Mouse (Mus musculus) liver, adult 2 months (tissue): Measurements from ENCODE around the gene Wnt3a. TPM values are rescaled to one million over a fixed set of nuclear protein-coding genes. Genes with fewer than 3 reads are reported as not detected.

Source experiments
- DNase-seq: peaks from one replicate; pipeline ENCODE4 v3.0.0-alpha.2; 2011; ENCODE audit warnings: low read depth, low spot score; ENCODE audit errors: extremely low read depth
- H3K27ac ChIP-seq: fragments of 200-500 bp; replicated peaks from 2 replicates; pipeline ENCODE4 v1.5.1; 2012; ENCODE audit warnings: low read depth, mild to moderate bottlenecking, control low read depth, inconsistent platforms, low read length; ENCODE audit not compliant: insufficient read depth
- H3K27me3 ChIP-seq: fragments of 200-500 bp; 2 replicates; pipeline ENCODE4 v1.6.1; 2012; ENCODE audit warnings: mild to moderate bottlenecking, moderate library complexity, low read length, inconsistent platforms; ENCODE audit not compliant: control insufficient read depth, insufficient read depth
- H3K36me3 ChIP-seq: fragments of 200-500 bp; 2 replicates; pipeline ENCODE4 v1.6.1; 2012; ENCODE audit warnings: low read length, inconsistent platforms; ENCODE audit not compliant: control insufficient read depth, insufficient read depth
- H3K4me1 ChIP-seq: fragments of 200-500 bp; 2 replicates; pipeline ENCODE4 v1.6.1; 2011; ENCODE audit warnings: low read length; ENCODE audit not compliant: control insufficient read depth, insufficient read depth
- H3K4me3 ChIP-seq: fragments of 200-500 bp; 2 replicates; pipeline ENCODE4 v1.5.1; 2011; ENCODE audit warnings: low read depth, mild to moderate bottlenecking, control low read depth, low read length, moderate library complexity; ENCODE audit not compliant: insufficient read depth
- H3K79me2 ChIP-seq: fragments of 200-500 bp; 2 replicates; pipeline ENCODE4 v1.6.1; 2012; ENCODE audit warnings: inconsistent platforms, mild to moderate bottlenecking, low read length, moderate library complexity; ENCODE audit not compliant: control insufficient read depth, insufficient read depth
- H3K9ac ChIP-seq: fragments of 200-500 bp; 2 replicates; pipeline ENCODE4 v1.6.1; 2012; ENCODE audit warnings: low read depth, mild to moderate bottlenecking, control low read depth, inconsistent platforms, low read length
- CTCF ChIP-seq: fragments of 200-500 bp; IDR thresholded peaks from 2 replicates; pipeline ENCODE4 v1.5.1; 2011; ENCODE audit warnings: low read depth, low read length, control low read depth
- POLR2A ChIP-seq: fragments of 200-500 bp; IDR thresholded peaks from 2 replicates; pipeline ENCODE4 v1.6.1; 2011; ENCODE audit warnings: low read length, control low read depth; ENCODE audit not compliant: insufficient read depth; ENCODE audit errors: extremely low read depth
- WGBS: fragments of 180-500 bp; shearing (Covaris S2); methylation state at CpG from one replicate; pipeline ENCODE4 v1.1.7; 2018; 5-methylcytosine and 5-hydroxymethylcytosine counted together
- polyA plus RNA-seq: library from polyadenylated mRNA; depleted of rRNA; stranded (reverse); fragments of >200 nt; gene quantifications from 2 replicates; pipeline ENCODE4 v1.2.3, GENCODE M21; 2012; rRNA removed
- total RNA-seq: library from RNA; depleted of rRNA; stranded (reverse); fragments of >200 nt; gene quantifications from 2 replicates; pipeline ENCODE4 v1.2.3, GENCODE M21; 2014; rRNA removed

Gene Wnt3a
- total RNA-seq: not detected in 2 replicates
- not detected in 2 replicates for polyA plus RNA-seq

DNA sequence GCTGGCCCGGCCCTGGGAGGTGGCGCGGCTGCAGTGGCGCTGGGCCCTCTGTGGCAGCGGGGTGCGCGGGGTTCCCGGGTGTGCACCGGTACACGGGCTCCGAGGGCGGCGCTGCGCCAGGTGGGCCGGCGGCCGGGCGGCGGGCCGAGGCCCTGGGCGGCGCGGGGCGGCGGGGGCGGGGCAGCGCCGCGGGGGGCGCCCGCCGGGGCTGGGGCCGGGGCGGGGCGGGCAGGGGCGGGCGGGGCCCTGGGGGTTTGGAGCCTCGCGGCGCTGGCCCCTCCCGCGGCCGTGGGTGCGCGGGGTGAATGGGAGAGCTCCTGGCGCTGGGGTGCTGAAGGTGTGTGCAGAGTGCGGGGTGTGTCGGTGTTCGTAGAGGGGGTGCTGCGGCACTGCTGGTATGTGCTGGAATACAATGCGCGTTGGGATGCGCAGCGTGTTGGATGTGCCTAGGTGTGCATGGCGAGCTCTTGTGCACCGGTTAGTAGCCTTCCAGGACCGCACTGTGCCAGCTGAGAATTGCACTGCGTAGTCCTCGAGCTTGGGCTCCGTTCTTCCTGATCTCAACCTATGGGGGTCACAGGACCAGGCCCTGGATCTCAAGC lies at the start of gene Wnt3a:
Gene Wnt3a (minus strand): TSS at position 51 of the 602 bp plus-strand sequence.
- no peaks in the 10 kb centered on the region for H3K36me3 ChIP-seq
- no peak within 1 kb of the TSS for H3K27ac ChIP-seq
- H3K9ac ChIP-seq: no peak within 1 kb of the TSS
- no peak within 1 kb of the TSS for H3K4me3 ChIP-seq
- H3K4me1 ChIP-seq: no peaks in the 10 kb centered on the region
- no peak for DNase-seq
- H3K79me2 ChIP-seq: no peaks in the 10 kb centered on the region
- TF ChIP-seq POLR2A: no peak
- TF ChIP-seq CTCF: no peak
- 3% methylated on average over 59 of the region's 60 CpGs for WGBS
- peaks cover 7% of the 10 kb centered on the region; the same call in 1 of the 2 replicates for H3K27me3 ChIP-seq

DNA sequence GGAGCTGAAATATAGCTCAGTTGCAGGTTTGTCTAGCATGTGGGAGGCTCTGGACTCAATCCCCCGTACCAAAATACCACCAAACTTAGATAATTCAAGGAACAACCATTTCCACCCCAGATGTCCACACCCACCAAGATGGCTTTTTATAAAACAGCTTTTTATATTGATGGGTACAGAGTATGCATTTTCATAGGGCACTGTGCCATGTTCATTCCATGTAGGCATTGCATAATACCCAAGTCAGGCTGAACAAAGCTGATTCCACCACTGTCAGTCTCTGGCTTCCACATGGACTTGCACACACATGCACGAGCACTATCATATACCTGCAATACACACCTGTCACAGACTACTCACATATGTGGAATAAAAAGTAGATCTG lies 48.2 kb upstream of the Wnt3a start:
- H3K79me2 ChIP-seq: no peaks in the 10 kb centered on the region
- H3K27me3 ChIP-seq: no peaks in the 10 kb centered on the region
- peak; percentile 18 for DNase-seq
- TF ChIP-seq CTCF (no peak), POLR2A (no peak)
- H3K36me3 ChIP-seq: no peaks in the 10 kb centered on the region
- no peak overlapping the region for H3K9ac ChIP-seq
- no peak overlapping the region for H3K27ac ChIP-seq
- no peak overlapping the region for H3K4me3 ChIP-seq
- H3K4me1 ChIP-seq: no peaks in the 10 kb centered on the region
- WGBS: 92% methylated on average over 2 of the region's 2 CpGs

DNA sequence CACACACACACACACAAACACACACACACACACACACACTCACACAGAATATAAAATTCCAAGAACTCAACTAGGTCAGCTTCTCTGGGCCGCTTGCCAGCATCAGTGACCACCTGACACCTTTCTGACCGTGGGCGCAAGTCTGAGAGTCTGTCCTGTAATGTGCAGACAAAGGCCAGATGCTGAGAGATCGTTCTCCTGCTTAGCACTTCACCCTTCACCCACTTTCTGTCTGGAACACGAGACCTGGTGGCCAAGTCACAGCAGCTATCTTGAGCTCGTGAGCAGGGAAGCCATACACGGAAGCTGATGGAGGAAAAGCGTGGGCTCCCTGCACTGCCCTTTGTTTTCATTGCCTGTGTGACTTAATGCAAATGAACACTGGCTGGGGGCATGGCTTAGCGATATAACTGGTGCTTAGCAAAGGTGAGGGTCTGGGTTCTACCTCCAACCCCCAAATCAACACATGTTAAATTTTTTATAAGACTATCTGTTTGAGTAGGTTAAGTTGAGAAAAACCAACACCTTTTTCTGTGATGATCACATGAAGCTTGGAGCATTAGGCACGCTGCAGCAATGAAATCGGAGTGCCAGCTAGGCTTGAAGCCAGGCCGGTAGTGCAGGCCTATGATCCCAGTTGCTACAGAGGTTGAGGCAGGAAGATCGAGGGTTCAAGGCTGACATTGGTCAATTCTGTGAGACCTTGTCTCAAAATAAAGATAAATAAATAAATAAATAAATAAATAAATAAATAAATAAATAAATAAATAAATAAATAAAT lies 47.6 kb upstream of the Wnt3a start:
- Histone ChIP-seq H3K79me2 (no peaks in the 10 kb centered on the region), H3K9ac (no peak overlapping the region), H3K4me1 (no peaks in the 10 kb centered on the region), H3K27ac (no peak overlapping the region), H3K27me3 (no peaks in the 10 kb centered on the region), H3K36me3 (no peaks in the 10 kb centered on the region), H3K4me3 (no peak overlapping the region)
- 53% methylated on average over 13 of the region's 13 CpGs for WGBS
- no peak for DNase-seq
- no peak for TF ChIP-seq CTCF
- no peak for TF ChIP-seq POLR2A

DNA sequence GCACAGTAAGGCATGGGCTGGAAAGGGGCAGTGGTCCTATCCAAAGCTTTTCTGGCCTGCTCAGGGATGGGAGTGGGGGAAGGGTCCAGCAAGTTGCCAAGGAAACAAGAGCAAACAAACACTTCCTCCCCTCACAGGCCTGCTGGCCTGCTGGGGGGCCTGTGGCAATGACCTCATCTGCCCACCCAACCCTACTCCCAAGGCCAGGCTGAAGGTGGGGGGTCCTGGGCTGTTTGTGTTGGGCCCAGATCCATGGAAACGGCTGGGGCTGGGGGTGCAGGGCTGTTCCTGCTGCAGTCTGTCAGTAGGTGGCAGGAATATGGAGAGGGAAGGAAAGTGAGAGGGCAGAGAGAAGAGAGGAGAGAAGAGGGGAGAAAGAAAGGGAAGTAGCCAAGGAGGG lies 45.8 kb upstream of the Wnt3a start:
- no peaks in the 10 kb centered on the region for H3K36me3 ChIP-seq
- no peaks in the 10 kb centered on the region for H3K27me3 ChIP-seq
- TF ChIP-seq POLR2A: no peak
- no peak for TF ChIP-seq CTCF
- no peak overlapping the region for H3K9ac ChIP-seq
- H3K79me2 ChIP-seq: no peaks in the 10 kb centered on the region
- H3K4me3 ChIP-seq: no peak overlapping the region
- H3K27ac ChIP-seq: no peak overlapping the region
- WGBS: 55% methylated on average over 1 of the region's 1 CpGs
- H3K4me1 ChIP-seq: no peaks in the 10 kb centered on the region
- no peak for DNase-seq

DNA sequence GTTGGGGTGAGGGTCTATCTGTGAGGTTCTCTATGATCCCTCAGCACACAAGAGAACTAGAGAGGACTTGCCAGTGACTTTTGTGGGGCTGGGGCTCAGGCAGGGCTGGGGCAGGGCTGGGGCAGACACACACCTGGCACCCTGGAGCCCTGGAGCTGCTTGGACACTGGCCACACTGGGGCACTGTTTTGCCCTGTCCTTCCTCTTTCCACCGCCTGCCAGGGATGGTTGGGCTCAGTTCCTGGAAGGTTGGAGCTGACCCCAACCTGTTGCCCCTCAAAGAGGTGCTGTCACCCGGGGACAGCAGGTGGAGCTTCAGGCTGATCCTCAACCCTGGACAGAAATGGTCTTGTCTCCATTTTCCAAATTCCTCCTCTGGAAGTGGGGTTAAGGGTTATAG lies 45.4 kb upstream of the Wnt3a start:
- no peaks in the 10 kb centered on the region for H3K4me1 ChIP-seq
- H3K36me3 ChIP-seq: no peaks in the 10 kb centered on the region
- 54% methylated on average over 2 of the region's 2 CpGs for WGBS

DNA sequence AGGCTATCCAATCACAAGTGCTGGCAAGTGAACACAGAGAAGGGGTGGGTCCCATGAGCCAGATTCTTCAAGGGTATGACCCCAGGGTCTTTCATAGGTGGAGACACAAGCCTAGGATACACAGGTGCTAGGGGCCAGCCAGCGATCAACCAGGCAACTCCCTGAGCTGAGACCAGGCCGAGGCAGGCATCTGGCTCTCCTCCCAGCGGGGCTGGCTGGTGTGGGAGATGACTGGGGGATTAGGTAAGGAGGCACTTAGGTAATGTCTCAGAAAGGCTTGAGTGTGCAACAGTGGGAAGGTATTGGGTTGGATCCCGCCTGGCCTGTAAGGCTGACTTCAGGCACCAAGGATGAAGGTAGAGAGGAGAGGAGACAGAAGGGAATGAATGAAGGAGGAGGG lies 44.6 kb upstream of the Wnt3a start:
- H3K4me1 ChIP-seq: no peaks in the 10 kb centered on the region
- H3K27me3 ChIP-seq: no peaks in the 10 kb centered on the region
- WGBS: 91% methylated on average over 4 of the region's 4 CpGs
- no peaks in the 10 kb centered on the region for H3K36me3 ChIP-seq
- H3K4me3 ChIP-seq: no peak overlapping the region
- DNase-seq: no peak
- no peaks in the 10 kb centered on the region for H3K79me2 ChIP-seq
- no peak for TF ChIP-seq POLR2A
- TF ChIP-seq CTCF: no peak
- H3K9ac ChIP-seq: no peak overlapping the region
- H3K27ac ChIP-seq: no peak overlapping the region

More for the DNA sequence above, 45.4 kb upstream of the Wnt3a start:
- H3K27me3 ChIP-seq: no peaks in the 10 kb centered on the region
- no peak overlapping the region for H3K4me3 ChIP-seq
- no peaks in the 10 kb centered on the region for H3K79me2 ChIP-seq
- no peak for DNase-seq
- H3K27ac ChIP-seq: no peak overlapping the region
- H3K9ac ChIP-seq: no peak overlapping the region
- TF ChIP-seq POLR2A: no peak
- no peak for TF ChIP-seq CTCF
